Mouse (Mus musculus) brain, adult 2 months (tissue): ENCODE measurements around the gene Gm45062.

ENCODE experiments used
- DNase-seq: peaks from one replicate; pipeline ENCODE4 v3.0.0; 2011; ENCODE audit warnings: low read depth, low spot score

The Gm45062 gene

DNA sequence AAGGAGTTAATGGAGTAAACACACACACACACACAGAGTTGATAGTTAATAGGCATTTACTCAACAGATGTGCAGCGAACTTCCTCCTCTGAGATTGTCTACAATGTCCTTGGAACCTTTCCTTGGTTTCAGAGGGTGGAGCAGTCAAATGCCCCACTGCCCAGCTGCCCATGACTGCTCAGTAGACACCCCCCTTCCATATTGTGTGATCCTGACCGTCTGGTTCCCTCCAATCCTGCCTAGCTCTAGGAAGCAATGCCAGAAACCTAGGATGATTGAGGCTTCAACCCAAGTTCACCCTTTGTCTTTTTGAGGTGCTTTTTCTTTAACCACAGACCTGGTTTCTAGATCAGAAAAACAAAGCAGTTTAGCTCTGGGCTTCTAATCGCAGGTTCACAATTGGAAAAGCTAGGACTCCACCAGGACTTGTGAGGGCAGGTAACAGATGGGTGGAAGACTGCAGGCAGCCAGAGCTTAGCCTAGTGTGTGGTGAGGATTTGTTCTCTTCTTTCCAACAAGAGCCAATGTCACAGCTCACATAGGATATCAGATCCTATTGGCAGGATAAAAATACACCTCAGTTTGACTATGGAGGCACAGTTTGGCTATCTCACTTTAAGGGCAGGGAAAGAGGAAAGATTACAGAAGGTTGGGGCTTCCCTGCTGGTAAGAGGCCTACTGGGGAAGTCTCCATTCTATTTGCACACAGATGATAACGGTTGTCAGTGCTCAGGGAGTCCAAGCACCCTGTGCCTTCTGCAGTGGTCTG, 360.5 kb downstream of the Gm45062 start:
- peak; percentile 92 for DNase-seq

DNA sequence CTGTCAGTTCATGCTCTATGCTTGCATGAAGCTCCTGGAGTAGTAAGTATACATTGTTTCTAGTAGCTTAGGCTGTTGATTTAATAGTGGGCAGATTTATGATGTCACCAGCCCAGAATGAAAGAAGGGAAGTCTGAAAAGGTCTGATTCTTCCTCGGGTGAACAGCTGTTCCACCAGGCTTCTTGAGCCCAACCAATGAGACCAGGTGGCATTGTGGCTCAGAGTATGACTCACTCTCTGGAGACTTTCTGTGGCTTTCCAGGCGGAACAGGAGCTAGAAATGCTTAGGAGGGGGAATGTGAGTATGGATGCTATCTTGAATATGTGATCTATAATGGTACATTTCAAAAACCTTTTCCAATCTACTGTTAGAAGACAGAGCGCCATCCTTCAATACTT, 363.8 kb downstream of the Gm45062 start:
- peak; percentile 89 for DNase-seq

DNA sequence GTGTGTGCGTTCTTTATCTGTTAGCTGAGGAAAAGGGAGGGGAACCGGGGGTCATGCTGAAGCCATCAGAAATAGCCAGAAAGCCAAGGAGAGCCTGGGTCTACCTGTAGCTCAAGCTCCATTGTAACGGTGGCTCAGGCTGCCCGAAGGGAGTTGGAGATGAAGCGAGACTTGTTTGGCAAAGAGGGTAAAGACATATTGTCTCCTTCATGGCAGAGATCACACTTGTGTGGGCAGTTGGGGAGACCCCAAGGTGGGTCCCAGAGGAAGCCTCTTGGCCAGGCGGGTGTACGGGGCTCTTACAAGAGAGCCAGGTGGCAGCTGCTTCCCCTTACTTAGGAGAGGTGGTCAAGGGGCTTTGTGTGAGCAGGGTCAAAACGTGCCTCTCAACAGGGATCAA, 369.0 kb downstream of the Gm45062 start:
- DNase-seq, result no peak

DNA sequence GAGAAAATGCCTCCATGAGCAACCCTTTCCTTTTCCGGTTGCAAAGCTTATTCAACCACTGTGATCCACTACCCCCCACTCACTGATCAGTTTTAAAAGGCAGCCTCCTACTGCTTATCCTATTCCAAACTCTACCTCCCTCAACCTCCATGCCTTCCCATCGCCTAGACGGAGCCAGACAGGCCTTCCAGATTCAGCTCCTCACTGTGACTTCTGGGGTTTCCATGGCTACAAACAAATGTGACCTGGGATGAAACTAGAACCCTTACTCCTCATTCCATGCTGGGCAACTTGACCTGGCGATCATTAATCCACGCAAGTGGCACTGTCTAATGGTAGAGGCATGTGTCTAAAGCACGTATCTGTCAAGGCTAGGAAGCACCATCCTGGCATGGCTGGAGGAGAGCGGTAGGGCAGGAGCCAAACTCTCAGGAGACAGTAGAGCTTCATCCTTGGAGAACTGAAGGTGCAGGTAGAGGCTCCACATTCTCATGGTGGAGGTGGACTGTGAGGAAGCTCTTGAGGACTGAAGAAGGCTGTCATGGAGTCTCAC, 369.5 kb downstream of the Gm45062 start:
- DNase-seq, result no peak

DNA sequence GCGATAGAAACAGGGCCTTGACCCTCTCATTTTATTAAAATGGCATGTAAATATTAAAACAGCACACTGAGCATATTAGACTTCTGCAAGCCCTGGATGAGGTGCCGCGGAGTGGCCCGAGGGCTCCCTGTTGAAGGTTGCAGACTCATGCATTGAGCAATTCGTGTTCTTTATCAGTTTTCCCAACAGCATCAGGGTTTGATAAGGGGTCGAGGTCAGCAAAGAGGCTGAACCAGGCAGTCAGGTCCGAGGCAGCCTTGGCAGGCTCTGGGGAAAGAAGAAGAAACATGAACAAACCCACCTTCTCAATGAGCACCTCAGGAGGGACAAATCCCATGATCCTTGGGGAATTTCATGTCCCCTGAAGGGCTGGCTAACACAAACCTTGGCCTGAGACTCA, 371.3 kb downstream of the Gm45062 start:
- DNase-seq, result no peak

DNA sequence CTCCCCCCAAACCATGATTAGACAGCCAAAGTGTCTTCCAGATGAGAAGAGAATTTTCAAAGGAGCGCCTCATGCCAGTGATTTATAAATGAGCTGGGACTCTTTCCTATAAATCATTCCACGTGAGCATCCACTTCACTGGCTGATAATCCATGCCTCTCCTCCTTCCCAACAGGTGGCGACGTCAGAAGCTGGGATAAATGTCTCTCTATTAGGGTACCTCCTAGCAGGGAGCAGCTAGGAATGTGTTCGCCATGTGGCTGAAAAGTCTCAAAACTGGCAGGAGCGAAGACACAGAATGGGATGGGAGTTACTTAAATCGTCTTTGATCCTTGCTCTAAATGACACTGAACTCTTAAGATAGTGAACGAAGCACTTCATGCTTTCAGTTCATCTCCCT, 372.1 kb downstream of the Gm45062 start:
- DNase-seq, result no peak

DNA sequence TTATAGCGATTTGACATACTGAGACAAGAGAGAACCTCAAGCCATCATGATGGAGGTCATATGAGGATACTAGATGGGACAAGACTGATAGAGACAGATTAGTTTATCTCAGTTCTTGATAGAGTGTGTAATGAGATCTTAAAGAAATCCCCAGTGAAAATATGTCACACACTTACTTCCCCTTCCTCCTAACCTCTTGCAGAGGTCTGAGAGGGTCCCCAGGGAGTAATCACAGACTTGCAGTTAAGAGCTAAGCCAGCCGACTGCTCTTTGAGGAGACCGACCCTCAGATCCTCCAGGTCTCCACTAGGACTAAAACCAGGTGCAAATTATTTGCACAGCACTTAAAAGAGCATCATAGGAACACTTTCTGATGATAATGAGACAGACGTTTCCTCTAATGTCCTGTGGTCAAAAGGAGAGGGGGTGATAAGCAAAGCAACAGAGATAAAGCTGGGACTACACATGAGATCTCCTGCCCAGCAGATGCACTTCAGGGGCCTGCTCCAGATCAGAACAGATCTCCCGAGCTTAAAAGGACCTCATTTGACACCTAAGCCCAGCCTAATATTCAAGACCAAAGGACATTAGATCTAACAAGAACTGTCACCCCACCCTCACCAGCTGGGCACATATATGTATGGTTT, 372.9 kb downstream of the Gm45062 start:
- no peak for DNase-seq

DNA sequence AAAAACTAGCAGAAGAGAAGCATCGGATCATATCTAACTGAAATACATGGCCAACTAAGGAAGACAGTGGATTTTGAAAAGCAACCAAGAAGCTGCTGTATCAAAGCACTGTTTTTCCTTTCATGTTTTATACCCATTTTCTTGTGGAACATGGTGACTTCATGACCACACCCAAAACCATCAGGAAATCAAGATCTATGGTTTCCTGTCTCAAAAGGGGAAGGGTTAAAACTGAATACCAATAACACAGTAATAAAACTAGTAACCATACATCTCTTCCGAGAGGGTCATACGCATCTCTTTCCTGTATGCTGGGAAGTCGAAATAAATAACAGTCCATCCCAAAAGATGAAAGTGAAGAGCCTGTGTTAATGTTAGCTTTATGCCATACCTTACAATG, 373.5 kb downstream of the Gm45062 start:
- DNase-seq, result no peak

DNA sequence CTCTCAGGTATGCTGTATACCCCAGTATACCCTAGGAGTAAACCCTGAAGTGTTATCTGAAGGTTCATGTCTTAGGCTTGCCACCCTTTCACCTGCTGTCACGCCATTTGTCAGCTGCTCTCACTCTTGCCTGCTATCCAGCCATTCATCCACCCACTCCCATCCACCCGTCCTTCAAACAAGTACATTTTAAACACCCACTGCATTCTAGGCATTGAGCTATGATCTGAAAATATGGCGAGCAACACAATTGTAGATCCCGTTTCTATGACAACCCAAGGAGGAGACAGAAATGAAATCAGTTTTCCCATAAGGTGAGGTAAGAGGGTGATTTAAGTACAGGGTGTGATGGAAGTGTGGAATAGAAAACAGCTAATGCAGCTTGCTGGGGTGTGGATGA, 378.9 kb downstream of the Gm45062 start:
- peak; percentile 83 for DNase-seq

DNA sequence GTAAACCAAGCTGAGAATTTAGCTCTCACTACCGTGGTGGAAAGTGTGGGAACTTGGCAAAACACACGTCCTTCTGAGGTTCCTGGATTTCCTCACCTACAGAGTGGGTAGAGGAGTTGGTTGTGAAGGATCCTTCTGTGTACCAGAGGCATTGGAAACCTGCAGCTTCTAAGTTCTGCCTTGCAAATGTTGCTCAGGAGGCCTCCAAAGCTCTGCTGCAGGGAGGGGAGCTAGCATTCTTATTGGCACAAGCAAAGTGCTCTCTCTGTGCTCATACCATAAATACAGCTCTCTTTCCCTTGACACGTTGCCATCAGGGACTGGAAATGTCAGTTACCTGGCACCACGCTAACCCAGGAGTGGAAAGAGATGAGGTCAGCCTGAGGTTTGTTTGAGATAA, 379.6 kb downstream of the Gm45062 start:
- DNase-seq, result peak; percentile 74

DNA sequence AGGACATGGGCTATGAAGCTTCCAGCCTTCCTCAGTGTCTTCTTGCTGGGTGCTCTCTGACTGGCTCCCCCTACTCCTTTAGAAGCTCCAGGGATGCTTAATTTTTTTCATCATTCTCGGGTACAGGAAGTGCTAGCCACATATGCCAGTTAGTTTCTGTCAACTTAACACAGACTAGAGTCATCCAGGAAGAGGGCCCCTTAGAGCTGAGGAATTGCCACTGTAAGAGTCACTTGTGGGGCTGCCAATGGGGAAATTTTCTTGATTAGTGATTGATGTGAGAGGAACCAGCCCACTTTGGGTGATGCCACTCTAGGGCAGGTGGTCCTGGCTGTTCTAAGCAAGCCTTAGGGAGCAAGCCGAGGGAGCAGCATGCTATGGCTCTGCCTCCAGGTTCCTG, 380.3 kb downstream of the Gm45062 start:
- no peak for DNase-seq

DNA sequence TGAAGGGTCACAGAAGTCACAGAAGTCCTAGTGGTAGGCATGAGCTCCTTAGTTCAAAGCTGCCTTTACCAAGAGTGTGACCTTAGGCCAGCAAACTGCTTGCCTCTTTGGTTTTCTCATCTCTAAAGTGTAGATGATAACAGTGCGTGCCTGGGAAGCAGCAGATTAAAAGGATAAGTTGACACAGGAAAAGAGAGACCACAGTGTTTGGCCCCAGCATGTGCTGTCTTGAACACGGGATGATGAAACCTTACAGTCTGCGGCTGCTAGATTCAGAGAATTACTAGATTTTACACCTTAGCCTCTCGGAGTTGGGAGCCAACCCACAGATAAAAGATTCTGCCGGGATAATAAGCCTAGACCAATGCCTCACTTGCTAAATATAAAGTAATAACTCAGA, 381.6 kb downstream of the Gm45062 start:
- no peak for DNase-seq

DNA sequence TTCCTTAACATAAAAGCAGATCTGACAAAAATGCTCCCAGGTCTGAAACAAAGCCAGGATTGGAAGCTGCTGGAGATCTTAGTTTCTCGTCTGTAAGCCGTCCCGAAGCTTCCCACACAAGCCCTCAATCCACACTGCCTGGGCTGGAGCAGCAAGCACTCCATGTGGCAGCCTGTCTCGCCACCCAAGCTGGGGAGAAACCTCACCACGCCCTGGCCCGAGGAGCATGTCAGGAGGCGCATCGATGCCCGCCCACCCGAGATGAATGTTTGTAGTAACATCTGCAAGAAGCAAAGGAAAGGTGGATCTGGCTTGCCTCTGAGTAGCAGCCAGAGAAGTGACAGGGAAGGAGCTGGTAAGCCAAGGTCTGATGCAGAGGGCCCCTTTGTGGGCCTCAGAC, 385.5 kb downstream of the Gm45062 start:
- DNase-seq, result peak; percentile 86

DNA sequence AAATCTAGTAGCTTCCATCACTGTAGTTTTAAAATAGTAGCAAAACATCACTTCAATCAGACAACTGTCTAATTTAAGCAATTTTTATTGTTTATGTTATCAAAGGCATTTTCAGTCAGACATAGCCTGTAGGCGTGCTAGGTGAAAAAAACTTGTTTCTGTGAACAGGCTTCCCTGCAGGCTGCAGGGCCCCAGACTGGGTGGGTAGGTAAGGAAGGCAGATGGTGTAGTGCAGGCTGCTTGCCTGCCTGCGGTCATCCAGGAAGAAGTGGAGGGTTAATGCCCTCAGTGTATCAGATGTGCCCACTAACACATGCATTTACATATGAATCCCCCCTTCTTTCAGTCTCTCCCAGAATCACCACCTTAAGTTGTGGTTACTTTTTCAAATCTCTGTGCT, 386.5 kb downstream of the Gm45062 start:
- peak; percentile 75 for DNase-seq
